Mouse (Mus musculus) layer of hippocampus, adult 9-11 months (tissue): Measurements from ENCODE around the gene Idi2.

Experiments used
- DNase-seq: peaks from one replicate; pipeline ENCODE4 v3.0.0; 2022

The Idi2 gene

GRCm38 (mm10) chr13:8999464-8999863 lies 46.8 kb downstream of the Idi2 start:
- DNase-seq = no peak

GRCm38 (mm10) chr13:9003306-9003705 lies 50.6 kb downstream of the Idi2 start:
- no peak for DNase-seq
